Mouse (Mus musculus) olfactory bulb, adult 2 months (tissue): Measurements from ENCODE around the gene Pax5.

Experiments used
- CTCF ChIP-seq: fragments of 200-500 bp; IDR thresholded peaks from 2 replicates; pipeline ENCODE4 v1.5.1; 2012; ENCODE audit warnings: low read depth, mild to moderate bottlenecking, low read length, moderate library complexity; ENCODE audit not compliant: insufficient read depth
- POLR2A ChIP-seq: fragments of 200-500 bp; IDR thresholded peaks from 2 replicates; pipeline ENCODE4 v1.6.1; 2012; ENCODE audit warnings: mild to moderate bottlenecking, low read depth, low read length, moderate library complexity; ENCODE audit not compliant: insufficient read depth

- TF ChIP-seq CTCF, result no peak
- no peak for TF ChIP-seq POLR2A
Measured at GRCm38 (mm10) chr4:44668172-44668571, 42.1 kb downstream of the Pax5 start.
